Mouse (Mus musculus) ovary, adult 18-20 months (tissue): Measurements from ENCODE around the gene Tbc1d8b.
A peak's percentile ranks its signal among the peaks of the same experiment; 100 is the strongest.
"Not testable (repeated sequence)": the region's sequence is repeated elsewhere in the genome, so short reads cannot be mapped to it uniquely, and the experiment has no call there.

Source experiments
- DNase-seq: peaks from one replicate; pipeline ENCODE4 v3.0.0; 2022; ENCODE audit warnings: low spot score, mixed read lengths

Gene Tbc1d8b

GRCm38 (mm10) chrX:139684775-139685695 lies at the start of gene Tbc1d8b:
TSS of gene Tbc1d8b (plus strand) at chrX:139684996.
- DNase-seq = peak; percentile 84

GRCm38 (mm10) chrX:139639744-139640143 lies 45.1 kb upstream of the Tbc1d8b start:
- no peak for DNase-seq

- DNase-seq = no peak
These were observed 44.4 kb upstream of the Tbc1d8b start for GRCm38 (mm10) chrX:139640418-139640817.

- DNase-seq = no peak
These were observed 32.6 kb upstream of the Tbc1d8b start for GRCm38 (mm10) chrX:139652226-139652625.

GRCm38 (mm10) chrX:139653292-139653691 lies 31.5 kb upstream of the Tbc1d8b start:
- no peak for DNase-seq

- DNase-seq = no peak
These were observed 30.3 kb upstream of the Tbc1d8b start for GRCm38 (mm10) chrX:139654350-139655063.

- no peak for DNase-seq
These were observed 22.7 kb upstream of the Tbc1d8b start for GRCm38 (mm10) chrX:139662111-139662510.

- no peak for DNase-seq
These were observed 19.0 kb upstream of the Tbc1d8b start for GRCm38 (mm10) chrX:139665829-139666228.

- DNase-seq = no peak
These were observed 404 bp upstream of the Tbc1d8b start for GRCm38 (mm10) chrX:139684410-139684774.

GRCm38 (mm10) chrX:139714381-139714780 lies 29.6 kb downstream of the Tbc1d8b start, which contains the start of gene Gm15013:
TSS of gene Gm15013 (minus strand) at chrX:139714481.
- DNase-seq = no peak

- no peak for DNase-seq
These were observed 37.6 kb downstream of the Tbc1d8b start for GRCm38 (mm10) chrX:139722350-139722749.

GRCm38 (mm10) chrX:139730541-139730940 lies 45.7 kb downstream of the Tbc1d8b start:
- no peak for DNase-seq

- DNase-seq = no peak
These were observed 52.3 kb downstream of the Tbc1d8b start for GRCm38 (mm10) chrX:139737066-139737465.

GRCm38 (mm10) chrX:139751855-139752254 lies 67.1 kb downstream of the Tbc1d8b start:
- DNase-seq = no peak

- not testable (repeated sequence) for DNase-seq
These were observed 73.8 kb downstream of the Tbc1d8b start for GRCm38 (mm10) chrX:139758634-139759033.

- no peak for DNase-seq
These were observed 77.8 kb downstream of the Tbc1d8b start for GRCm38 (mm10) chrX:139762546-139762945.

- DNase-seq = no peak
These were observed 85.3 kb downstream of the Tbc1d8b start for GRCm38 (mm10) chrX:139769975-139770637.

GRCm38 (mm10) chrX:139774309-139775083 lies 89.7 kb downstream of the Tbc1d8b start:
- no peak for DNase-seq

- peak; percentile 19 for DNase-seq
These were observed 90.4 kb downstream of the Tbc1d8b start for GRCm38 (mm10) chrX:139775084-139775612.

- DNase-seq = no peak
These were observed 92.6 kb downstream of the Tbc1d8b start for GRCm38 (mm10) chrX:139777357-139777756.

- no peak for DNase-seq
These were observed 94.1 kb downstream of the Tbc1d8b start for GRCm38 (mm10) chrX:139778886-139779285.
